Mouse (Mus musculus): Measurements from ENCODE around the gene Tdrd1. TPM values are rescaled to one million over a fixed set of nuclear protein-coding genes. Genes with fewer than 3 reads are reported as not detected.
A peak's percentile ranks its signal among the peaks of the same experiment; 100 is the strongest.
"Not testable (repeated sequence)": the region's sequence is repeated elsewhere in the genome, so short reads cannot be mapped to it uniquely, and the experiment has no call there.

Gene Tdrd1
- polyA plus RNA-seq (2015; fragmentation: Nextera tagmentation; extraction: Ambion mirVana), result 0.81 and 0.94 TPM in 2 replicates

- Histone ChIP-seq H3K27me3 (peaks cover 14% of the 10 kb centered on the region; the same call in 1 of the 2 replicates), H3K27ac (no peak within 1 kb of the TSS), H3K4me2 (peak within 1 kb of the TSS; percentile 56), H3K4me3 (peak within 1 kb of the TSS; percentile 18), H3K4me1 (peaks cover 10% of the 10 kb centered on the region; the same call in 1 of the 2 replicates), H3K9ac (no peak within 1 kb of the TSS), H3K36me3 (no peaks in the 10 kb centered on the region), H3K9me3 (no peaks in the 10 kb centered on the region)
- WGBS, result 51% methylated on average over 44 of the region's 44 CpGs
- ATAC-seq (ENCODE audit: borderline replicate concordance, extremely low read depth, low FRiP score, low TSS enrichment), result no peak
These were observed at the start of gene Tdrd1 for GRCm38 (mm10) chr19:56826047-56826631. Tdrd1 (plus strand) TSS chr19:56826209.

GRCm38 (mm10) chr19:56776719-56777382 lies 49.2 kb upstream of the Tdrd1 start:
- H3K9me3 ChIP-seq, result no peaks in the 10 kb centered on the region
- no peak overlapping the region for H3K9ac ChIP-seq
- ATAC-seq (ENCODE audit: borderline replicate concordance, extremely low read depth, low FRiP score, low TSS enrichment), result no peak
- H3K4me3 ChIP-seq, result no peak overlapping the region; the same call in 1 of the 2 replicates
- H3K36me3 ChIP-seq, result no peaks in the 10 kb centered on the region
- H3K4me2 ChIP-seq, result peak overlapping the region; percentile 68
- WGBS, result 14% methylated on average over 16 of the region's 16 CpGs
- peaks cover 35% of the 10 kb centered on the region for H3K4me1 ChIP-seq
- no peak overlapping the region for H3K27ac ChIP-seq
- no peaks in the 10 kb centered on the region for H3K27me3 ChIP-seq

- not testable (repeated sequence) for H3K4me2 ChIP-seq; H3K27ac ChIP-seq; H3K9me3 ChIP-seq; H3K27me3 ChIP-seq; H3K4me3 ChIP-seq; H3K36me3 ChIP-seq; ATAC-seq (ENCODE audit: borderline replicate concordance, extremely low read depth, low FRiP score, low TSS enrichment); H3K9ac ChIP-seq
- peaks cover 35% of the 10 kb centered on the region for H3K4me1 ChIP-seq
- 93% methylated on average over 7 of the region's 7 CpGs for WGBS
These were observed 47.5 kb upstream of the Tdrd1 start for GRCm38 (mm10) chr19:56778532-56778931.

- H3K27me3 ChIP-seq, result no peaks in the 10 kb centered on the region
- no peak overlapping the region for H3K9ac ChIP-seq
- ATAC-seq (ENCODE audit: borderline replicate concordance, extremely low read depth, low FRiP score, low TSS enrichment), result no peak
- H3K36me3 ChIP-seq, result peaks cover 42% of the 10 kb centered on the region
- H3K4me1 ChIP-seq, result no peaks in the 10 kb centered on the region
- WGBS, result 73% methylated on average over 7 of the region's 7 CpGs
- H3K9me3 ChIP-seq, result no peaks in the 10 kb centered on the region
- H3K27ac ChIP-seq, result no peak overlapping the region
- no peak overlapping the region for H3K4me3 ChIP-seq
- no peak overlapping the region for H3K4me2 ChIP-seq
These were observed 38.1 kb upstream of the Tdrd1 start for GRCm38 (mm10) chr19:56787911-56788310.

- H3K36me3 ChIP-seq, result peaks cover 50% of the 10 kb centered on the region
- H3K27me3 ChIP-seq, result no peaks in the 10 kb centered on the region
- no peaks in the 10 kb centered on the region for H3K9me3 ChIP-seq
- WGBS, result 92% methylated on average over 5 of the region's 5 CpGs
- no peak overlapping the region for H3K9ac ChIP-seq
- ATAC-seq (ENCODE audit: borderline replicate concordance, extremely low read depth, low FRiP score, low TSS enrichment), result no peak
- no peaks in the 10 kb centered on the region for H3K4me1 ChIP-seq
- H3K27ac ChIP-seq, result no peak overlapping the region
- no peak overlapping the region for H3K4me2 ChIP-seq
- no peak overlapping the region for H3K4me3 ChIP-seq
These were observed 37.1 kb upstream of the Tdrd1 start for GRCm38 (mm10) chr19:56788952-56789351.

- ATAC-seq (ENCODE audit: borderline replicate concordance, extremely low read depth, low FRiP score, low TSS enrichment), result no peak
- H3K4me2 ChIP-seq, result no peak overlapping the region
- no peaks in the 10 kb centered on the region for H3K27me3 ChIP-seq
- H3K4me1 ChIP-seq, result peaks cover 9% of the 10 kb centered on the region
- H3K9ac ChIP-seq, result no peak overlapping the region
- H3K9me3 ChIP-seq, result no peaks in the 10 kb centered on the region
- H3K4me3 ChIP-seq, result no peak overlapping the region
- H3K27ac ChIP-seq, result no peak overlapping the region
- 87% methylated on average over 11 of the region's 11 CpGs for WGBS
- peaks cover 86% of the 10 kb centered on the region for H3K36me3 ChIP-seq
These were observed 28.6 kb upstream of the Tdrd1 start for GRCm38 (mm10) chr19:56797376-56797775.

- H3K4me2 ChIP-seq, result no peak overlapping the region
- peaks cover 68% of the 10 kb centered on the region for H3K36me3 ChIP-seq
- no peaks in the 10 kb centered on the region for H3K27me3 ChIP-seq
- no peak overlapping the region for H3K9ac ChIP-seq
- H3K4me3 ChIP-seq, result no peak overlapping the region
- WGBS, result 65% methylated on average over 8 of the region's 8 CpGs
- no peaks in the 10 kb centered on the region for H3K9me3 ChIP-seq
- H3K27ac ChIP-seq, result no peak overlapping the region
- peaks cover 9% of the 10 kb centered on the region for H3K4me1 ChIP-seq
- no peak for ATAC-seq (ENCODE audit: borderline replicate concordance, extremely low read depth, low FRiP score, low TSS enrichment)
These were observed 25.8 kb upstream of the Tdrd1 start for GRCm38 (mm10) chr19:56800226-56800625.

GRCm38 (mm10) chr19:56800930-56801655 lies 24.9 kb upstream of the Tdrd1 start:
- 48% methylated on average over 7 of the region's 7 CpGs for WGBS
- H3K4me2 ChIP-seq, result no peak overlapping the region
- peaks cover 69% of the 10 kb centered on the region for H3K36me3 ChIP-seq
- H3K9ac ChIP-seq, result no peak overlapping the region
- H3K27ac ChIP-seq, result peak overlapping the region; percentile 63
- H3K4me1 ChIP-seq, result peaks cover 9% of the 10 kb centered on the region
- H3K9me3 ChIP-seq, result no peaks in the 10 kb centered on the region
- peak; percentile 35; the same call in 1 of the 2 replicates for ATAC-seq (ENCODE audit: borderline replicate concordance, extremely low read depth, low FRiP score, low TSS enrichment)
- no peak overlapping the region for H3K4me3 ChIP-seq
- no peaks in the 10 kb centered on the region for H3K27me3 ChIP-seq

GRCm38 (mm10) chr19:56801656-56802351 lies 24.2 kb upstream of the Tdrd1 start:
- Histone ChIP-seq H3K4me2 (no peak overlapping the region), H3K9me3 (no peaks in the 10 kb centered on the region), H3K4me3 (no peak overlapping the region), H3K4me1 (peaks cover 9% of the 10 kb centered on the region), H3K9ac (no peak overlapping the region), H3K36me3 (peaks cover 68% of the 10 kb centered on the region), H3K27me3 (no peaks in the 10 kb centered on the region), H3K27ac (peak overlapping the region; percentile 63)
- WGBS, result 67% methylated on average over 10 of the region's 10 CpGs
- peak; percentile 69 for ATAC-seq (ENCODE audit: borderline replicate concordance, extremely low read depth, low FRiP score, low TSS enrichment)

- H3K4me3 ChIP-seq, result no peak overlapping the region
- no peak overlapping the region for H3K9ac ChIP-seq
- peaks cover 71% of the 10 kb centered on the region for H3K36me3 ChIP-seq
- peaks cover 9% of the 10 kb centered on the region for H3K4me1 ChIP-seq
- no peak overlapping the region for H3K4me2 ChIP-seq
- H3K27me3 ChIP-seq, result no peaks in the 10 kb centered on the region
- 79% methylated on average over 3 of the region's 3 CpGs for WGBS
- no peaks in the 10 kb centered on the region for H3K9me3 ChIP-seq
- ATAC-seq (ENCODE audit: borderline replicate concordance, extremely low read depth, low FRiP score, low TSS enrichment), result no peak
- no peak overlapping the region for H3K27ac ChIP-seq
These were observed 23.7 kb upstream of the Tdrd1 start for GRCm38 (mm10) chr19:56802352-56802746.

GRCm38 (mm10) chr19:56805366-56805765 lies 20.6 kb upstream of the Tdrd1 start:
- ATAC-seq (ENCODE audit: borderline replicate concordance, extremely low read depth, low FRiP score, low TSS enrichment), result no peak
- no peak overlapping the region for H3K27ac ChIP-seq
- no peak overlapping the region for H3K9ac ChIP-seq
- H3K36me3 ChIP-seq, result peaks cover 65% of the 10 kb centered on the region
- H3K4me2 ChIP-seq, result no peak overlapping the region
- H3K4me3 ChIP-seq, result no peak overlapping the region
- no peaks in the 10 kb centered on the region for H3K27me3 ChIP-seq
- H3K4me1 ChIP-seq, result peaks cover 9% of the 10 kb centered on the region
- H3K9me3 ChIP-seq, result no peaks in the 10 kb centered on the region
- WGBS, result 79% methylated on average over 2 of the region's 2 CpGs

Data from lung, embryonic 15.5 days (tissue).